Mouse (Mus musculus) testis, adult 2 months (tissue): ENCODE results near the gene Tmem160.
A peak's percentile ranks its signal among the peaks of the same experiment; 100 is the strongest.

ENCODE experiments used
- CTCF ChIP-seq: fragments of 200-500 bp; IDR thresholded peaks from 2 replicates; pipeline ENCODE4 v1.5.1; 2012; ENCODE audit warnings: low read depth, mild to moderate bottlenecking, inconsistent platforms, low read length, moderate library complexity; ENCODE audit not compliant: control insufficient read depth, insufficient read depth, insufficient replicate concordance
- POLR2A ChIP-seq: fragments of 200-500 bp; IDR thresholded peaks from 2 replicates; pipeline ENCODE4 v1.6.1; 2012; ENCODE audit warnings: low read depth, mild to moderate bottlenecking, inconsistent platforms, low read length, moderate library complexity; ENCODE audit not compliant: control insufficient read depth

GRCm38 (mm10) chr7:16491759-16492158 is 39.2 kb downstream of the Tmem160 start:
- peak; percentile 82; the same call in 1 of the 2 replicates for TF ChIP-seq CTCF
- TF ChIP-seq POLR2A, result no peak
